Mouse (Mus musculus): ENCODE measurements around the gene Man1c1.

Gene Man1c1

GRCm38 (mm10) chr4:134617779-134618178 is 86.3 kb downstream of the Man1c1 start:
- no peak for DNase-seq (ENCODE audit: extremely low read depth, insufficient read length, low spot score)

DNA sequence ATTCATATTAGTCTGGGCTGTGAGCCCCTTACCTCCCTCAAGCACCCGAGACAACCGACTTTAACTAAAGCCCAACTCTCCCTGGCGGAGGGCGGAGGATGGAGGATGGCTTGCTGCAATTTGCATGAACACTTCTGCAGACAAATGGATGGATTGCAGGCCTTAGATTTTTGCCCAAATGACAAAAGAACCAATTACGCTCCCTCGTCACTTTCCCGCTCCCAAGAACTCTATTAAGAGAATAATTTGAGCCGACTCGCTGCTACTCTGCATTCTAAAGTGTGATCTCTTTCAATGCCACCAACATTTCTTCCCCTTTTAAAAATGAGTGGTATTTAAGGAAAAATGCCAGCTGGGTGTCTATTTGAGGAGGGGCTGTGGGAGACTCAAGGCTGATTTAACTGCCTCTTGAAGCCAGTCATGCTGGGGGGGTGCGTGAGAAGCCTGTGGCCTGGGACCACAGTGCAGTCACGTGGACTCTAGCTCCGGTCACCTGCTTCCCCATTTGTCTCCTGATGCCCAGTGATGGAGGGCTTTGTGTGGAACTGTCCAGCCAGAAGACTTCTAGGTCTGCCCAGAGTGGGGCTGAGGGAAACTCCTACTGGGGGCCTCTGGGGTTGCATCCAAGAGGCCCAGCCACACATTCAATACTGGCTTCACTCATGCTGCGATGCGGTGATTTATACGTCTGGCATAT is 88.0 kb downstream of the Man1c1 start:
- DNase-seq (ENCODE audit: extremely low read depth, insufficient read length, low spot score) = no peak

DNA sequence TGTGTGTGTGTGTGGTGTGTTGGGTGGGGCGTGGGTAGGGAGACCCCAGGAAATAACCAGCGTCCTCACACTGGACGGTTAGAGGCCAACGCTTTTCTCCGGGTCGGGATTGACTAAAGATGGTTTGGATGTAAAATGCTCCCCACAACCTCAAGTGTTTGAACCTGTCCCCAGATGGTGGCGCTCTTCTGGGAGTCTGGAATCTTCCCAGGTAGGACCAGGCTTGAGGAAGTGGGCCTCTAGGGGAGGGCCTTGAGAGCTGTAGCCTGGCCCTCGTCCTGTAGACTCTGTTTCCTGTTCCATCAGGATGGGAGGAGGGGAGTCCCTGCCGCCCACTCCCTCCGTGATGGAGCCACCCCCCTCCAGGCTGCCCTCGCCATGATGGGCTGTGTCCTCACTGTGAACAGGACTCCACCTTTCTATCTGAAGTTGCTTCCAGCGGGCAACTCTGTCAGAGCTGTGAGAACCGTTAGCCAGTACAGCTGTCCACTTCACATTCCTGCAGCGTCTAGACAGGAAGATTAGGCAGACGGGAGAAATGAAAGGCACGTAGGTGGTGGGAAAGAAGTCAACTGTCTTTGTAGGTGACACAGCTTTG is 91.9 kb downstream of the Man1c1 start:
- no peak for DNase-seq (ENCODE audit: extremely low read depth, insufficient read length, low spot score)

DNA sequence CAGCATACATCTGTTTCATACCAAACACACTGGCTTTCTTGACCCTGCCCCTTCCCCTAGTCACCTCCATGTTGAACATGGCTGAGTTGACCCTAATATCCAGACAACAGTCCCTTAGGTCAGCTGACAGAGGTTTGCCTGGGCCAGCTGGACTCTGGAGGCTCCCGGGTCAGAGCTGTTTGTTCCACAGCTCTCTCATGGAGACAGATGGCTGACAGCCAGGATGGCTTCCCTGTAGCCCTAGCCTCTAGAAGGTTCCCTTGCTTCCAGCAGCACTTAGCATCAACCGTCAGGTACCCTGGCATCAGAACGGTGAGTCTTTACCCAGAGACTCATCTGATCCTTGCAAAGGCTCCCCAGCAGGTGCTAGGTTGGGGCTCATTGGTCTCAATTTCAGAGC is 93.5 kb downstream of the Man1c1 start:
- no peak for DNase-seq (ENCODE audit: extremely low read depth, insufficient read length, low spot score)

- DNase-seq (ENCODE audit: extremely low read depth, insufficient read length, low spot score) = no peak
Observed at GRCm38 (mm10) chr4:134607679-134608078, 96.4 kb downstream of the Man1c1 start.

DNA sequence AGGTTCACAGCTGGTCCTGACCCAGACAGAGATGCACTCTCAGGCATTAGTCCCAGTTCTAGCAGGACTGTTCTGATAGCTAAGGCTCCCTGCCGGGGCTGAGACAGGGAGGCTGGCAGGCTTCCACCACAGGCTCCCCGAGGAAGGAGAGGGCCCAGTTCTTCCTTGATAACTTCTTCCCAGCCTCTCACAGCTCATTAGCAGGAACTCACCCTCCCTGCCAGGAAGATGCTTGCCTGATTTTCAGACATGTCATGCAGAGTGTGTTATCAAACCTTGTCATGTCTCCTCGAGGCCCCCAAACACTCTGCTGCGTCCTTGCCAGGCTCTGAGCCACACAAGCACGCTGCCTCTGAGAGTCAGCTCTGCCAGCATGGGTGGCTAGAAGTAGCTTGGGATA is 98.0 kb downstream of the Man1c1 start:
- DNase-seq (ENCODE audit: extremely low read depth, insufficient read length, low spot score) = no peak

DNA sequence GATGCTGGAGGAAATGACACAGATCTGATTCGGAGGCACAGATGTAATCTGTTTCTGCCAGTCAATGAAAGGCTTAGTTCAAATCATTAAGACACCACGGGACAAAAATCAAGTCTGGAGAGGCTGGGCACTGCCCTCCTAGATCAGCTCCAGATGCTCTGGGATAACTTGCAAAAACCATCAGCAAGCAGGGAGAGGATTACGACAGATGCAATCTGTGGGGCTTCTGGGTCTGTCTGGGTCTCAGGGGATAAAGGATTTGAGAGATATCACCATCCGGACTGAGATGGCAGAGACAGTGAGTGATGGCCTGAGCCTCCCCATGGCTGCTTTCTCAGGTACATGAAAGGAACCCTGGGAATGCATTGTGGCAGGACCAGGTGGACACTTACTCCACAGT is 99.6 kb downstream of the Man1c1 start:
- DNase-seq (ENCODE audit: extremely low read depth, insufficient read length, low spot score) = no peak

GRCm38 (mm10) chr4:134603553-134603952 is 100.5 kb downstream of the Man1c1 start:
- no peak for DNase-seq (ENCODE audit: extremely low read depth, insufficient read length, low spot score)

- DNase-seq (ENCODE audit: extremely low read depth, insufficient read length, low spot score) = no peak
Observed at GRCm38 (mm10) chr4:134602610-134603009, 101.5 kb downstream of the Man1c1 start.

GRCm38 (mm10) chr4:134601981-134602380 is 102.1 kb downstream of the Man1c1 start:
- DNase-seq (ENCODE audit: extremely low read depth, insufficient read length, low spot score) = no peak

- no peak for DNase-seq (ENCODE audit: extremely low read depth, insufficient read length, low spot score)
Observed at GRCm38 (mm10) chr4:134601404-134601803, 102.7 kb downstream of the Man1c1 start.

- no peak for DNase-seq (ENCODE audit: extremely low read depth, insufficient read length, low spot score)
Observed at GRCm38 (mm10) chr4:134600777-134601176, 103.3 kb downstream of the Man1c1 start.

DNA sequence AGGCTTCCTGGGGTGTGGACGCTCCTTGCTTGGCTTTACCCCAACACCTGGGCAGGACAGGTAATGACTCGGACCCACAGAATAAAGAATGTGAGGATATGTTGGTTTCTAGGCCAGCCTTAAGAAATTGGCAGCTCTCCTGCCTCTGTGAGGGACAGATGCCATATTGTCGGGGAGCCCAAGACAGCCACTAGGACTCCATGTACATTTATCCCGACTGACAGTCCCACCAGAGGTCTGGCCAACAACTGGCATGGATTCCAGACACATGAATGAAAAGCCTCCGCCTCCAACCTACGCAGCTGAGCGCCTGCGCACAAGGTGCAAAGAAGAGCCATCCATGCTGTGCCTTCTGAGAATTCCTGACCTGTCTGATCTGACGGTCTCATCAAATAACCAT is 104.0 kb downstream of the Man1c1 start:
- DNase-seq (ENCODE audit: extremely low read depth, insufficient read length, low spot score) = no peak

- DNase-seq (ENCODE audit: extremely low read depth, insufficient read length, low spot score) = no peak
Observed at GRCm38 (mm10) chr4:134596816-134597692, 107.0 kb downstream of the Man1c1 start.

- no peak for DNase-seq (ENCODE audit: extremely low read depth, insufficient read length, low spot score)
Observed at GRCm38 (mm10) chr4:134594731-134595439, 109.2 kb downstream of the Man1c1 start.

- DNase-seq (ENCODE audit: extremely low read depth, insufficient read length, low spot score) = no peak
Observed at GRCm38 (mm10) chr4:134592442-134592841, 111.6 kb downstream of the Man1c1 start.

DNA sequence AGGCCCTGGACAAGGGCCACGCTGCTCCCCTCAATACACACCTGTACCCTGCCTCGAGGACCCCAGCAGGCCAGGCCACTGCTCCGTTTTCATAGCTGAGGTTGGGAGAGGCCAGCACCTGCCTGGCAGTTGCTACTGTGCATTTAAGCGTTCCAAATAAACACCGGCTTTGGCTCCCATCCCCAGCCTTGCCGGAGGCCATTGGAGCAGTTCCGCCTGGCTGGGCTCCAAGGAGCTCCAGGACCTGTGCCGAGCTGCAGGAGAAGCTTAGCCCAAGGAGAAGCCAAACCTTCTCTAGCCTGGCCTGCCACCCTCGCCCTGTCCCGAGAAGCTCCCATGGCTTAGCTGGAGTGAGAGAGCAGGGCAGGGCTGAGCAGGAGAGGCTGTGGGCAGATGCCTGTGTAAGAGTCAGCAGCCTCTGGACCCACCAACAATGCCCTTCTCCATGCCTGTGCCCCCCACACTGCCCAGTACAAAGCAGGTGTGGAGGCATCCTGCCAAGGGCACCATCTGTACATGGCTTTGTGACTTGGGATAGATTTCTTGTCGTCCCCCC is 112.5 kb downstream of the Man1c1 start:
- DNase-seq (ENCODE audit: extremely low read depth, insufficient read length, low spot score) = peak; percentile 90

DNA sequence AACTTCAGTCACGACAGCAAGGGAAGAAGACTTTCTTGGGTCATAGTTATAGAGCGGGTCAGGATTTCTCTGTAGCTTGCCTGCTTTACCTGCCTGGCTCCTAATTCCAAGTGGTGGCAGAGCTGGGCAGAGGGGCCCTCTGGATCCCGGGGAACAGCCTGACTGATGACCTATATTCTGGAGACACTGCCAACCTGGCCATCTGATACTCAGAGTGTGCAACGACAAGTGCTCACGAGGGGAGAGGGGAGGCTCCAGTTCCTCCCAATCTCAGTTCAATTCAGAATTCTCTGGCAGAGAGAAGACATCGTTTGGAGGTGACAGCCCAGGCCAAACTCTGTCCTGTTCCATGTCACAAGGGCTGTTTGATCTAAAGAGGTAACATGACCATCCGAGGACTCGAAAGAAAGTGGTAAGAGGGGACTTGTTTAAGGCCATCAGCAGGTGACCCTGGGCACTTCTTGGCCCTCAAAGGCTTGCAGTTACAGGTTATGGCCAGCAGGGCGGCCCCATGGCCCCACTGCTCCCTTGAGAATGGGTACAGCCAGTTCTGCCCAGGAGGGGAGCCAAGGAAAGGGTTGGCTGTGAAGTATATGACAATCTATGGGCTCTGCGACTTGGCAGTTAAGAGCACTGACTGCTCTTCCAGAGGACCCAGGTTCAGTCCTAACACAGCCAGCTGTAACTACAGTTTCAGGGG is 113.7 kb downstream of the Man1c1 start:
- no peak for DNase-seq (ENCODE audit: extremely low read depth, insufficient read length, low spot score)

DNA sequence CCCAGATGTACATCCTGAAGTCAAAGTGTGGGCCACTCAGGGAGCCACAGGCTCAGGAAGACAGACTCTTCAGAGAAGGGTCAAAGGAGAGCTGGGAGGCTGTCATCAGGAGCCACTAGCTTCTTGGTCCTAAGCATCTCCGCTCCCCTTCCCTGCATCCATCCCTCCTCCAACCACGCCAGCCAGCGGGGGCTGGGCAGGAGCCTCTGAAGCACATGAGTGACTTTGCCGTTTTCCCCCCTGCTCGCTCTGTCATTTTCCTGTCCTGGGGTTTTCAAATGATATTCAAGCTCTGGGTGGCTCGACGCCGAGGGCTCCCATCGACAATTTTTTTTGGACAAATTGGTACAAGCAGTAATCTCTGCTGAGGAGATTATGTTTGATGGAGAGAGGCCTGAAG is 114.3 kb downstream of the Man1c1 start:
- DNase-seq (ENCODE audit: extremely low read depth, insufficient read length, low spot score) = no peak

GRCm38 (mm10) chr4:134588951-134589350 is 115.1 kb downstream of the Man1c1 start:
- peak; percentile 84 for DNase-seq (ENCODE audit: extremely low read depth, insufficient read length, low spot score)

Data from 3134 (cell line).